Mouse (Mus musculus): ENCODE data around the gene Plekhg2. TPM values are rescaled to one million over a fixed set of nuclear protein-coding genes. Genes with fewer than 3 reads are reported as not detected.

Gene Plekhg2
- total RNA-seq, 2 experiments from 2014 or later = 7.1 to 7.7 TPM

DNA sequence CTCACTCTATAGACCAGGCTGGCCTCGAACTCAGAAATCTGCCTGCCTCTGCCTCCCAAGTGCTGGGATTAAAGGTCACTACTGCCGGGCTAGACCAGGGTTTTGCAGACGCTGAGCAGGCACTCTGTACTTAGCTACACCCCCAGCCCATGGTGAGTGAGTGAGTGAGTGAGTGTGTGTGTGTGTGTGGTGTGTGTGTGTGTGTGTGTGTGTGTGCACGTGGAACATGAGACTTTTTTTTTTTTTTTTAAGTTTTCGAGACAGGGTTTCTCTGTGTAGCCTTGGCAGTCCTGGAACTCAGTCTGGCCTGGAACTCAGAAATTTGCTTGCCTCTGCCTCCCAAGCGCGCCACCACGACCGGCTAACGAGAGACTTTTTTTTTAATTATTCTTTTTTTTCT lies 2.2 kb upstream of the Plekhg2 start:
- no peak for TF ChIP-seq CTCF (IDR thresholded peaks at IDR 0.05)
- intact Hi-C loops (cut with DNase I) = no loop called here
- H3K27ac ChIP-seq = peak overlapping the region; percentile 91; the same call in 1 of the 2 replicates
- no peak overlapping the region for H3K4me3 ChIP-seq
- DNase-seq (ENCODE audit: extremely low spot score in 1 of 2, low spot score in 2 of 2) = no peak

DNA sequence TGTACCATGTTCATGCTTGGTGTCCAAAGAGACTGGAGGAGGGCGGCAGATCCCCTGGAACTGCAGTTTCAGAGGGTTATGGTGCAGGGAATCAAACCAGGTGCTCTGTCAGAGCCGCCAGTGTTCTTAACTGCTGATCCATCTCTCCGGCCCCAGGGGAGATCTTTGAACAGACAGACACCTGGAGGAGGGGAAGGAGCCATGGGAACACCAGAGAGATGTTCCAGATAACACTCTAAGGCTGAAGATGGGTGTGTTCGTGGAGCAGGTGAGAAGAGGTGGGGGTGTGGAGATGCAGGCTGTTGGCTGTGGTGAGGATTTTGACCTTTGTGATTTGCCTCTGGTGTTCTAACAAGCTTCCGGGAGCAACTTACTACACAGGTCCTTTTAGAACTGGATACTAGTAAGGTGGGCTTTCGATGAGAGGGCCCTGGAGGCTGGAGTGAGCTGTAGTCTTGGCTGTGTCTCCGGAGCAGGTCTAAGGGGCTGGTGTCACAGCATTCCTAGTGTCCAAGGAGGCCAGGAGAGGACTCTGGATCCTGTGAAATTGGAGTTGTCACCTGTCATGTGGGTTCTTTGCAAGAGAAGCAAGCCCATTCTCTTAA lies 1.6 kb upstream of the Plekhg2 start:
- H3K4me3 ChIP-seq = no peak overlapping the region
- H3K27ac ChIP-seq = 0 out of 2 replicates have a peak overlapping the region, but pooled peaks have one; percentile 24
- intact Hi-C loops (cut with DNase I) = loop anchor here (1.0 to 2.0 kb wide), 2 partner anchors 12 to 23 kb away; partner anchors contain the start of gene Rps16
- DNase-seq (ENCODE audit: extremely low spot score in 1 of 2, low spot score in 2 of 2) = no peak
- TF ChIP-seq CTCF (IDR thresholded peaks at IDR 0.05) = no peak

DNA sequence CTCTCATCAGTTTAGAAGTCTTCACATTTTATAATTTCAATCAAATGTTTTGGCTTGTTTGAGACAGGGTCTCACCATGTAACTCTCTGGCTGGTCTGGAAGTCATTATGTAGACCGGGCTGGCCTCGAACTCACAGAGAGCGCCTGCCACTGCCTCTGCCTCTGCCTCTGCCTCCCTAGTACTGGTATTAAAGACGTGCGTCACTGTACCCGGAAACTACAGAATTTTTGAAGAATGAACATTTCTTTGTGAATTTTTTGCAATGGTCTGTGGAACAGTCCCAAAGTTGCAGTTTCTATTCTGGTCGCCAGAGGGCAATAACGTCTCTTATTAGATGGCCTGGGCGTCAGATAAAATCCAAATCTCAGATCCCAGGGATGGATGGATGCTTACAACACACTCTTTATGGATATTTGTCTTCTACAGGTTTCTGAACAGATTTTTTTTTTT lies 757 bp upstream of the Plekhg2 start:
- peak; percentile 69 to 70 for DNase-seq (ENCODE audit: extremely low spot score in 1 of 2, low spot score in 2 of 2)
- peak overlapping the region; percentile 45; the same call in 1 of the 2 replicates for H3K27ac ChIP-seq
- intact Hi-C loops (cut with DNase I) = loop anchor here (1.0 to 2.0 kb wide), 2 partner anchors 13 to 22 kb away; partner anchors contain the start of gene Rps16
- TF ChIP-seq CTCF (IDR thresholded peaks at IDR 0.05) = peak; percentile 81
- H3K4me3 ChIP-seq = peak overlapping the region; percentile 62

DNA sequence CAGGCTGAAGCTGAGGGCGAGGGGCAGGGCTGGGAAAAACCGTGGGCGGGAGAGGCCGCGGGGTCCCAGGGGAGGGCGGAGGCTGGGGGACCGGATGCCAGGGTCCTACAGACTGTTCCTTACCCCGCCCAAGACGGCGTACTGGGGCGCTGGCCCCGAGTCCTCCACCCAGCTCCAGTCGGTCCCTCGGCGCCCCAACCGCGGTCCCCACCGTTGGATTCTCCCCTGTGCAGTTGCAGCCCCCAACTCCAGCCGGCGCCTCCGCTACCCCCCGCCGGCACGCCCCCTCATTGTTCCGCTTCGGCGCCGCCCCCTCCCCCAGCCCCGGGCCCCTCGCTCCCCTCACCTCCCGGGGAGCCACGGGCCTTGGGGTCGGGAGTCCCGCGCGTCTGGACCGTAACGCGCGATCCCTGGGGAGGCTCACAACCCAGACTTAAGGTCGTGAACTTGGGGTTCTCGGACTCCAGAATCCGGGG lies 847 bp downstream of the Plekhg2 start:
- Histone ChIP-seq H3K27ac (peak overlapping the region; percentile 82), H3K4me3 (peak overlapping the region; percentile 62)
- intact Hi-C loops (cut with DNase I) = no loop called here
- TF ChIP-seq CTCF (IDR thresholded peaks at IDR 0.05) = no peak
- no peak for DNase-seq (ENCODE audit: extremely low spot score in 1 of 2, low spot score in 2 of 2)

DNA sequence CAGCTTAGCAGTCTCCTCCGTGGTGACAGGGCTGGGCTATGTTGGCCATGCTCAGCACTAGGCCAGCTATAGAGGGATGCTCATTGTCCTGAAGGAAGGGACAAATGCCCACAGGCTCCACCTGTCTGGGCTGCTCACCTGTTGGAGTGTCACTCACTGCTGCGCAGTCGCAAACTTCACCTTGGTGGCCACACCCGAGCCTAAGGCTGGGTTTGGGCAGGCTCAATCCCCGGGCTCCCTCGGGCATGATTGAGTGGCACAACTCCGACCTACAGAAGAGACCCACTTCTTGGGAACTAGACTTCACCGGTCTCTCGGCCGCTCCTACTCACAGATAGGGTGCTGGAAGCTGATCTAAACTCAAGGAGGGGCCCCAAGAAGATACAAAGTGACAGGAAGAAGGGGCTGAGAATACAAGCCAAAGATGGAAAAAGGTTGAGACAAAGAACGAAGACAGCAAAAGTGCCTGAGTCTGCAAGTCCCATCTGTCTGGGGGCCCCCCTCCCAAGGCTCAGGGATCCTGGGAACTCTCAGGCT lies 1.4 kb downstream of the Plekhg2 start:
- TF ChIP-seq CTCF (IDR thresholded peaks at IDR 0.05) = no peak
- H3K4me3 ChIP-seq = peak overlapping the region; percentile 62
- no peak for DNase-seq (ENCODE audit: extremely low spot score in 1 of 2, low spot score in 2 of 2)
- intact Hi-C loops (cut with DNase I) = no loop called here
- no peak overlapping the region; the same call in 1 of the 2 replicates for H3K27ac ChIP-seq

DNA sequence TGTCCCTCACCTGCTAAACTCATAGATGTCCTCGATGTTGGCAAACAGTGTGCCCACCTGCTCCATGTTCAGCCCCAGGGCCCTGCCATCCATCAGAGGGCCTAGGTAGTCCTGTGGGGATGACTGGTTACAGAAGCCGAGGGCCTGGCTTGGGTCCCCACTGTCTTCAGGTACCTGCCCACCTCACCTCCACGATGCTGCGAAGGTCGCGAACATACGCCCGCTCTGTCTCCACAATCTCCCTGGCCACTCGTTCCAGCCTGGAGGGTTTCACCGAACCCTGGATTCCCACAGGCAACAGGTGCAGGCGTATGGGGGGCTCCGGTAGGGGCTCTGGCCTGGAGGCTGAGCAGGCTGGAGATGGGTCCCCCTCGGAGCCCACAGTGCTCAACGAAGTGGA lies 2.3 kb downstream of the Plekhg2 start:
- no peak for DNase-seq (ENCODE audit: extremely low spot score in 1 of 2, low spot score in 2 of 2)
- intact Hi-C loops (cut with DNase I) = no loop called here
- no peak for TF ChIP-seq CTCF (IDR thresholded peaks at IDR 0.05)
- no peak overlapping the region for H3K27ac ChIP-seq
- H3K4me3 ChIP-seq = no peak overlapping the region

DNA sequence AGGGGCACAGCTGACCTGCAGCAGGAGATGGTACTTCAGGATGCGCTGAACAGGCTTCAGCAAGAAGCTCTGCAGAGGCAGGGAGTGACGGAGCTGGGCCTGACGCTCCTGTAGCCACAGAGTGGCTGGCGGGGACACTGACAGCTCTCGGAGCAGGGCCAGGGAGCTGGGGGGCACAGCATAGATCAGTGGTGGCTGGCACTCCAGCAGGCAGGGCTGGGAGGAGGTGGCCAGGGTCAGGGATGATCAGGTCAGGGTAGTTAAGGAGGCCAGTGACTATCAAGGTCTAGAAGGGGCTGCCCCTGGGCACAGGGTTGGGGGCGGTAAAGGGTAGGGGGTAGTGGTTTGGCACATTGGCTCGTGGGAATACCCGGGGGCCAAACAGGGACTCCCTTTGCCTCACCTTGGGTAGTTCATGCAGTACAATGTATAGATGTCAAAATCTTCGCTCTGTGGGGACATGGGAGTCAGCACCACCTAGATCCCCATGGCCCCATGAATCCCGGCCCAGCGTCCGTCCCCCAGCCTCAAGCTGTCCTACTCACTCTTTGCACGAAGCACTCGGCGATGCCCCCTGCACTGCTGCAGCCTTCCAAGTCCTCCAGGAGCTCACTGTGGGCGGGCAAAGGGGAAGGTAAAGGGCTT lies 4.0 kb downstream of the Plekhg2 start:
- no peak for DNase-seq (ENCODE audit: extremely low spot score in 1 of 2, low spot score in 2 of 2)
- Histone ChIP-seq H3K4me3 (no peak overlapping the region), H3K27ac (no peak overlapping the region)
- intact Hi-C loops (cut with DNase I) = no loop called here
- no peak for TF ChIP-seq CTCF (IDR thresholded peaks at IDR 0.05)

DNA sequence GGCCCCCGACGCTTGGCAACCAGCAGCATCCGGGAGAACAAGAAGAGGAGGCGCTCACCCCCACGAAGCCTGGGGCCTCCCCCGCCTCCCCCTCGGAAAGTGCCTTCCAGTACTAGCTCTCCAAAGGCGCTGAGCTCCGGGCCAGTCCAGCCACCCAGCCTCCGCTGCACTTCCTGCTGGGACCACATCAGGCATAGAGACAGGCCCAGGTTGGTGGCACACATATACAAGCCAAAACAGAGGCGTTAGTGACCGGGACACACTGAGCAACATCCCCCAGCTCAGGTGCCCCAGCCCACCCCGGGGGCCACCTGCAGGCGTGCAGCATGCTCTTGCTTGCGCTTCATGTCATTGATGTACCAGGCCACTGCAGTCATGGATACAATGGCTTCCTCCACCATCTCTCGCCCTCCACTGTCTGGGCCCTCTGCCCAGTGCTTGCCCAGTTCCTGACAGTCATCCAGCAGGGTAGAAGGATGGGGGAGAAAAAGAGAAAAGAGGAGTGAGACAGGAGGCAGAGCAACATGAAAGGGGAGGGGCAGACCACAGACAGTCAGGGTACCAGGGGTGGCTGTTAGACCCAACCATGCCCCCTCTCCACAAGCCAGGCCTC lies 4.6 kb downstream of the Plekhg2 start:
- H3K4me3 ChIP-seq = no peak overlapping the region
- DNase-seq (ENCODE audit: extremely low spot score in 1 of 2, low spot score in 2 of 2) = no peak
- intact Hi-C loops (cut with DNase I) = no loop called here
- no peak overlapping the region for H3K27ac ChIP-seq
- TF ChIP-seq CTCF (IDR thresholded peaks at IDR 0.05) = no peak

DNA sequence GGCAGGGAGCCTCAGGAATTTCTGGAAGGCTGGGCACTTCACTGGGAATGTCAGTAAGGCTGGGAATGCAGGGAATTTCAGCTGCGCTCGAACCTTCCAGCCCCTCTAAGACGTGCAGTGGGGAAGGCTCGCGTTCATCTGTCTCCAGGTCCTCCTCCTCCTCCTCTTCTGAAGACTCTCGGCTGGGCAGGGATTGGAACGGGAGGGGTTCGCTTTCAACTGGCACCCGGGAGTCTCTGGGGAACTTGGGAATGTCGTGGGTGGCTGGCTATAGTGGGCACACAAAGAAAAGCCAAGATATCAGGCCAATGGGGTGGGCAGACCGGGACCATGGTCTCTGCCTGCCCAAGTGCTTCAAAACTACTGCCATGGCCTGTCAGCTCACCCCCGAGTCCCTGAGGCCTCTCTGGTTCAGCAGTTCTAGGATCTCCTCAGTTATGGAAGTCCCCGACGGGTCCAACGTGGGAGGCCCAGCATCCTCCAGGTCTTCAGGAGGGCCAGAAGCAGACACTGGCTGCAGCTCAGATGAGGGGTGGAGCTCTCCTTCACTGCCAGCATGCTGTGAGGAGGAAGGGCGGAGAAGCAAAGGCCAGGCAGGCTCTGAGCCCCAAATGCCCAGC lies 9.8 kb downstream of the Plekhg2 start:
- TF ChIP-seq CTCF (IDR thresholded peaks at IDR 0.05) = no peak
- Histone ChIP-seq H3K27ac (no peak overlapping the region), H3K4me3 (no peak overlapping the region)
- intact Hi-C loops (cut with DNase I) = no loop called here
- DNase-seq (ENCODE audit: extremely low spot score in 1 of 2, low spot score in 2 of 2) = no peak

DNA sequence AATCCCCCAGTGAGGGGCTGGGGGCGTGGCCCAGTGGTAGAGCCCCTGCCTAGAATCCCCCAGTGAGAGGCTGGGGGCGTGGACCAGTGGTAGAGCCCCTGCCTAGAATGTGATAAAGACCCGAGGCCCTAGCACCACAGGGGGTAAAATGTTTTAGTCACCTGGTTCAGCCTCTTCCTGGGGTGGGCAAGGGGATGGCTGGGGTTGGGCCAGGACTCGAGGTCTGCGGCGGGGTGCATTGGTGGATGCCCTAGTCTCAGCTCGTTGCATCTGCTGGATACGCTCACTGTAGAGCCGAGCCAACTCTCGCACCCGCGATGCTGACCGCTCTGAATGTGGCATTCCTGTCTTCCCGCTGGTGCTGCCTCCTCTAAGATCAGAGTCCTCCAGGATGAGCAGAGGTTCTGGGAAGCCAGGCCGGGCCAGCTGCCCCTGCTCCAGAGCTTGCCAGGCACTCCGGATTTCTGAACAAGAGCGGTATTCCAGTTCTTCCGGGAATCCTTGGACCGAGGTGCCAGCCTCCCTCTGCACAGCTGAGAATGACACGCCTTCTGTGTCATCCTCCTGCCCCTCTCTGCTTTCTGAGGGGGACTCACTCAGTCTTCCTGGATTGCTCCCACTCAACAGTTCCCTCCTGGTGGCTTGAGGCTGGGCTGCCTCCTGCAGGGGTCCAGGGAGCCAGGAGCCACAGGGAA lies 10.6 kb downstream of the Plekhg2 start:
- H3K27ac ChIP-seq = no peak overlapping the region
- no peak for DNase-seq (ENCODE audit: extremely low spot score in 1 of 2, low spot score in 2 of 2)
- no peak overlapping the region for H3K4me3 ChIP-seq
- intact Hi-C loops (cut with DNase I) = no loop called here
- no peak for TF ChIP-seq CTCF (IDR thresholded peaks at IDR 0.05)

DNA sequence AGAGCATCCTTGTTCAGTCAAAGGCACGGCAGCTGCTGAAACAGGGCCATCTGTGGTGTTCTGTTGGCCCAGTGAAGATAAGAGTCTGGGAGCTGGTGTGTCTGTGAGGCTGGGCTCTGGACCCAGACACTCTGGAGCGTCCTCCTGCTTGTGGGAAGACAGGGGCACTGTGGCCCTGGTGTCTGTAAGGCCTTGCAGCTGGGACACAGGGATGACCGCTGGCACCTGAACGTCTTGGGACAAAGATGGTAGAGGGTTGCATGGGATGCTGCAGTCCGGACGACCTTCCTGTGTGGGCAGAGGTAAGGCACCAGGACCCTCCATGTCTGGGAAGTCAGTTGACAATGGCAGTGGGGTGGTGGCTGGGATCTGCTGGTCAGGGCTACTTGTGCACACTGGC lies 12.1 kb downstream of the Plekhg2 start:
- Histone ChIP-seq H3K4me3 (no peak overlapping the region), H3K27ac (no peak overlapping the region)
- intact Hi-C loops (cut with DNase I) = no loop called here
- no peak for TF ChIP-seq CTCF (IDR thresholded peaks at IDR 0.05)
- no peak for DNase-seq (ENCODE audit: extremely low spot score in 1 of 2, low spot score in 2 of 2)
